Mouse (Mus musculus) MEL (cell line): ENCODE measurements around the gene Rock2.
A peak's percentile ranks its signal among the peaks of the same experiment; 100 is the strongest.

Source experiments
- BHLHE40 ChIP-seq: IDR thresholded peaks from 2 replicates; pipeline ENCODE4 v1.6.1; 2012; ENCODE audit warnings: low read depth, mild to moderate bottlenecking, inconsistent platforms, low read length, improper control_type of control experiment, borderline replicate concordance
- CHD2 ChIP-seq: IDR thresholded peaks from 2 replicates; pipeline ENCODE4 v1.6.1; 2011; ENCODE audit warnings: low read length, improper control_type of control experiment
- CTCF ChIP-seq, 3 experiments: IDR thresholded peaks in 2 of 3; conservative IDR thresholded peaks in 1 of 3; 2 replicates each; pipeline ENCODE4 v1.5.1; 2011 to 2012; ENCODE audit warnings: low read length in 3 of 3, low read depth in 2 of 3, mild to moderate bottlenecking in 2 of 3, improper control_type of control experiment in 1 of 3, inconsistent platforms in 1 of 3, mixed read lengths in 1 of 3, moderate library complexity in 1 of 3; ENCODE audit not compliant: control insufficient read depth in 1 of 3, insufficient read depth in 1 of 3, poor library complexity in 1 of 3, severe bottlenecking in 1 of 3
- ELF1 ChIP-seq: IDR thresholded peaks from 2 replicates; pipeline ENCODE4 v1.6.1; 2014; ENCODE audit warnings: low read depth, mild to moderate bottlenecking, inconsistent platforms, low read length, improper control_type of control experiment, moderate library complexity
- EP300 ChIP-seq, 2 experiments: IDR thresholded peaks; 2 replicates each; pipeline ENCODE4 v1.6.1; 2011; ENCODE audit warnings: improper control_type of control experiment in 2 of 2, low read length in 2 of 2, low read depth in 1 of 2, mild to moderate bottlenecking in 1 of 2
- MAFK ChIP-seq: IDR thresholded peaks from 2 replicates; pipeline ENCODE4 v1.6.1; 2011; ENCODE audit warnings: low read depth, mild to moderate bottlenecking, low read length, improper control_type of control experiment, borderline replicate concordance
- POLR2A ChIP-seq, 2 experiments: IDR thresholded peaks; 2 replicates each; pipeline ENCODE4 v1.6.1; 2011 to 2012; ENCODE audit warnings: low read length in 2 of 2, mild to moderate bottlenecking in 2 of 2, control low read depth in 1 of 2, improper control_type of control experiment in 1 of 2, low read depth in 1 of 2, moderate library complexity in 1 of 2; ENCODE audit not compliant: control insufficient read depth in 1 of 2, insufficient read depth in 1 of 2, poor library complexity in 1 of 2
- POLR2AphosphoS5 ChIP-seq: IDR thresholded peaks from 2 replicates; pipeline ENCODE4 v1.6.1; 2012; ENCODE audit warnings: low read depth, borderline replicate concordance, mild to moderate bottlenecking, inconsistent platforms, low read length, moderate library complexity, mixed read lengths
- RAD21 ChIP-seq: IDR thresholded peaks from 2 replicates; pipeline ENCODE4 v1.6.1; 2011; ENCODE audit warnings: mild to moderate bottlenecking, low read depth, low read length, improper control_type of control experiment
- RCOR1 ChIP-seq: IDR thresholded peaks from 2 replicates; pipeline ENCODE4 v1.6.1; 2012; ENCODE audit warnings: low read depth, mild to moderate bottlenecking, inconsistent platforms, low read length, improper control_type of control experiment
- TAL1 ChIP-seq: IDR thresholded peaks from 2 replicates; pipeline ENCODE4 v1.6.1; 2012; ENCODE audit warnings: mild to moderate bottlenecking, inconsistent platforms, low read length, moderate library complexity, mixed read lengths
- USF1 ChIP-seq: IDR thresholded peaks from 2 replicates; pipeline ENCODE4 v1.6.1; 2014; ENCODE audit warnings: low read depth, mild to moderate bottlenecking, inconsistent platforms, low read length, improper control_type of control experiment, moderate library complexity
- ZC3H11A ChIP-seq: IDR thresholded peaks from 2 replicates; pipeline ENCODE4 v1.6.1; 2012; ENCODE audit warnings: low read depth, mild to moderate bottlenecking, inconsistent platforms, low read length, improper control_type of control experiment
- ZKSCAN1 ChIP-seq: IDR thresholded peaks from 2 replicates; pipeline ENCODE4 v1.6.1; 2012; ENCODE audit warnings: low read depth, mild to moderate bottlenecking, inconsistent platforms, low read length, improper control_type of control experiment, moderate library complexity

GRCm38 (mm10) chr12:17011100-17011870 is 116.6 kb downstream of the Rock2 start, which contains the start of gene 2410004P03Rik:
- TF ChIP-seq ZKSCAN1 (no peak), ZC3H11A (peak; percentile 30; the same call in 1 of the 2 replicates), POLR2A (IDR thresholded peaks at IDR 0.05; ENCODE audit: control insufficient read depth in 1 of 2, insufficient read depth in 1 of 2, low read depth in 1 of 2, low read length in 2 of 2, poor library complexity in 1 of 2) (no peak), BHLHE40 (no peak), USF1 (no peak), CTCF (IDR thresholded peaks at IDR 0.05 in 2 of 3, conservative IDR thresholded peaks at IDR 0.05 in 1 of 3; ENCODE audit: control insufficient read depth in 1 of 3, insufficient read depth in 1 of 3, low read depth in 2 of 3, low read length in 3 of 3, poor library complexity in 1 of 3, severe bottlenecking in 1 of 3) (peak; percentile 46 to 75 (median 63)), EP300 (IDR thresholded peaks at IDR 0.05; ENCODE audit: low read depth in 1 of 2, low read length in 2 of 2) (no peak), ELF1 (no peak), CHD2 (no peak), POLR2AphosphoS5 (no peak), MAFK (no peak), RAD21 (peak; percentile 40), TAL1 (no peak), RCOR1 (no peak)
